Mouse (Mus musculus) CH12.LX (cell line): ENCODE measurements around the gene Smg9. TPM values are rescaled to one million over a fixed set of nuclear protein-coding genes. Genes with fewer than 3 reads are reported as not detected.
A peak's percentile ranks its signal among the peaks of the same experiment; 100 is the strongest.

Source experiments
- DNase-seq: peaks from one replicate; pipeline ENCODE4 v3.0.0-alpha.2; 2013; ENCODE audit errors: extremely low read depth
- H3K27ac ChIP-seq: 2 replicates; pipeline ENCODE4 v1.5.1; 2012; ENCODE audit warnings: low read depth, mild to moderate bottlenecking, control low read depth, moderate library complexity; ENCODE audit not compliant: insufficient read depth
- H3K27me3 ChIP-seq: replicated peaks from 2 replicates; pipeline ENCODE3; 2012; ENCODE audit warnings: inconsistent platforms
- H3K36me3 ChIP-seq, 2 experiments: replicated peaks in 1 of 2; 2 replicates each; pipeline versions ENCODE3 to v1.6.1; 2012; ENCODE audit warnings: inconsistent platforms in 1 of 2, low read length in 1 of 2, mild to moderate bottlenecking in 1 of 2, mixed read lengths in 1 of 2, moderate library complexity in 1 of 2; ENCODE audit not compliant: control insufficient read depth in 1 of 2, insufficient read depth in 1 of 2
- H3K4me1 ChIP-seq, 2 experiments: 2 replicates each; pipeline ENCODE4 v1.6.1; 2012; ENCODE audit warnings: inconsistent platforms in 1 of 2, moderate library complexity in 1 of 2; ENCODE audit not compliant: insufficient read depth in 2 of 2, control insufficient read depth in 1 of 2
- H3K4me2 ChIP-seq: 2 replicates; pipeline ENCODE4 v1.6.1; 2012; ENCODE audit warnings: low read depth, mild to moderate bottlenecking, control low read depth; ENCODE audit not compliant: poor library complexity, insufficient read depth, severe bottlenecking
- H3K4me3 ChIP-seq, 3 experiments: fragments of 150-350 bp in 1 of 3; sonication (generic) in 1 of 3; replicated peaks in 1 of 3; 2 replicates each; pipeline versions ENCODE3 to v1.5.1; 2011 to 2012; ENCODE audit warnings: low read depth in 2 of 3, low read length in 2 of 3, mild to moderate bottlenecking in 2 of 3, moderate library complexity in 2 of 3, control low read depth in 1 of 3, improper control_type of control experiment in 1 of 3, inconsistent platforms in 1 of 3, mixed read lengths in 1 of 3; ENCODE audit not compliant: poor library complexity in 1 of 3
- H3K79me2 ChIP-seq: replicated peaks from 2 replicates; pipeline ENCODE4 v1.6.1; 2012; ENCODE audit warnings: mild to moderate bottlenecking, moderate library complexity; ENCODE audit not compliant: control insufficient read depth, poor library complexity, insufficient read depth, severe bottlenecking; ENCODE audit errors: extremely low read depth
- H3K9ac ChIP-seq: 2 replicates; pipeline ENCODE4 v1.6.1; 2012; ENCODE audit warnings: low read depth, mild to moderate bottlenecking, control low read depth, moderate library complexity; ENCODE audit not compliant: insufficient read depth
- H3K9me3 ChIP-seq: replicated peaks from 2 replicates; pipeline ENCODE3; 2012; ENCODE audit warnings: low read length, inconsistent platforms, mixed read lengths
- BHLHE40 ChIP-seq: IDR thresholded peaks from 2 replicates; pipeline ENCODE4 v1.6.1; 2011; ENCODE audit warnings: mild to moderate bottlenecking, low read depth, low read length, improper control_type of control experiment
- CHD2 ChIP-seq: IDR thresholded peaks from 2 replicates; pipeline ENCODE4 v1.6.1; 2011; ENCODE audit warnings: low read length, improper control_type of control experiment
- EP300 ChIP-seq: IDR thresholded peaks from 2 replicates; pipeline ENCODE4 v1.6.1; 2011; ENCODE audit warnings: low read length, improper control_type of control experiment
- IRF4 ChIP-seq: IDR thresholded peaks from 2 replicates; pipeline ENCODE4 v1.6.1; 2014; ENCODE audit warnings: low read depth, mild to moderate bottlenecking, inconsistent platforms, low read length, improper control_type of control experiment
- JUN ChIP-seq: IDR thresholded peaks from 2 replicates; pipeline ENCODE4 v1.6.1; 2011; ENCODE audit warnings: low read depth, mild to moderate bottlenecking, low read length, improper control_type of control experiment, moderate library complexity; ENCODE audit not compliant: insufficient read depth
- JUND ChIP-seq: conservative IDR thresholded peaks from 2 replicates; pipeline ENCODE4 v1.6.1; 2011; ENCODE audit warnings: low read depth, low read length, improper control_type of control experiment
- MEF2A ChIP-seq: IDR thresholded peaks from 2 replicates; pipeline ENCODE4 v1.6.1; 2014; ENCODE audit warnings: low read depth, mild to moderate bottlenecking, inconsistent platforms, low read length, improper control_type of control experiment, borderline replicate concordance
- MYC ChIP-seq: IDR thresholded peaks from 2 replicates; pipeline ENCODE4 v1.6.1; 2011; ENCODE audit warnings: low read depth, mild to moderate bottlenecking, improper control_type of control experiment, low read length
- NRF1 ChIP-seq: IDR thresholded peaks from 2 replicates; pipeline ENCODE4 v1.6.1; 2014; ENCODE audit warnings: low read depth, mild to moderate bottlenecking, inconsistent platforms, low read length, improper control_type of control experiment, moderate library complexity
- POLR2A ChIP-seq: IDR thresholded peaks from 2 replicates; pipeline ENCODE4 v1.6.1; 2011; ENCODE audit warnings: low read depth, mild to moderate bottlenecking, improper control_type of control experiment, low read length
- RCOR1 ChIP-seq: conservative IDR thresholded peaks from 2 replicates; pipeline ENCODE4 v1.6.1; 2012; ENCODE audit warnings: low read depth, mild to moderate bottlenecking, inconsistent platforms, low read length, improper control_type of control experiment
- SMC3 ChIP-seq: IDR thresholded peaks from 2 replicates; pipeline ENCODE4 v1.6.1; 2011; ENCODE audit warnings: low read depth, low read length, improper control_type of control experiment
- TBP ChIP-seq: conservative IDR thresholded peaks from 2 replicates; pipeline ENCODE4 v1.6.1; 2011; ENCODE audit warnings: low read depth, low read length, improper control_type of control experiment
- USF2 ChIP-seq: conservative IDR thresholded peaks from 2 replicates; pipeline ENCODE4 v1.6.1; 2011; ENCODE audit warnings: low read depth, low read length, improper control_type of control experiment
- dilution Hi-C: fragments of 300-500 bp; cut with MboI; formaldehyde crosslinking; loops from 2 replicates; pipeline ENCODE4 v1.14.3; 2020; ENCODE audit warnings: low sequenced_read_pairs; ENCODE audit not compliant: extremely low pct_unique_long_range_greater_than_20kb, extremely low pct_ligation_motif_present
- in situ Hi-C: fragments of 300-500 bp; cut with MboI; formaldehyde crosslinking; loops from 3 replicates; pipeline ENCODE4 v1.14.3; 2019; ENCODE audit warnings: low sequenced_read_pairs, low pct_ligation_motif_present, low pct_unique_long_range_greater_than_20kb, mixed read lengths
- polyA plus RNA-seq: library from polyadenylated mRNA; unstranded; fragments of >175 nt; gene quantifications from 2 replicates; pipeline ENCODE4 v1.2.1, GENCODE M21; 2012; ENCODE audit warnings: low read depth; ENCODE audit not compliant: insufficient read length
- total RNA-seq, 2 experiments: library from RNA; depleted of rRNA; stranded (reverse); fragments of 300-350 nt in 1 of 2; fragments of >200 nt in 1 of 2; gene quantifications; 2 replicates each; pipeline ENCODE4 v1.2.3; 2012 to 2014

Smg9 gene
- total and polyA plus RNA-seq, 3 experiments: 19.9 to 26.8 (median 20.5) TPM

GRCm38 (mm10) chr7:24390512-24390911, 8.9 kb upstream of the Smg9 start:
- Histone ChIP-seq H3K36me3 (peaks cover 0 to 2% of the 10 kb centered on the region in 2 experiments), H3K27me3 (no peaks in the 10 kb centered on the region), H3K4me2 (no peak overlapping the region), H3K9ac (no peak overlapping the region), H3K4me3 (no peak overlapping the region), H3K79me2 (no peaks in the 10 kb centered on the region), H3K9me3 (no peaks in the 10 kb centered on the region), H3K27ac (no peak overlapping the region), H3K4me1 (peaks cover 15 to 47% of the 10 kb centered on the region in 2 experiments)
- in situ Hi-C loops (loop anchor here (25.0 kb wide), 1 partner anchor 428 kb away; the partner anchor contains the start of genes Vmn1r180 and Vmn1r181), dilution Hi-C loops (no loop called here)
- peak; percentile 79 for TF ChIP-seq BHLHE40
- TF ChIP-seq JUND: no peak
- DNase-seq: peak; percentile 40

GRCm38 (mm10) chr7:24391077-24391476, 8.3 kb upstream of the Smg9 start:
- Histone ChIP-seq H3K9ac (no peak overlapping the region), H3K4me2 (no peak overlapping the region), H3K9me3 (no peaks in the 10 kb centered on the region), H3K4me1 (peaks cover 15 to 50% of the 10 kb centered on the region in 2 experiments), H3K27ac (no peak overlapping the region), H3K27me3 (no peaks in the 10 kb centered on the region), H3K79me2 (no peaks in the 10 kb centered on the region), H3K4me3 (no peak overlapping the region), H3K36me3 (peaks cover 0 to 1% of the 10 kb centered on the region in 2 experiments)
- no peak for DNase-seq
- TF ChIP-seq CHD2 (no peak), JUN (no peak), EP300 (no peak), MYC (no peak), RCOR1 (no peak), BHLHE40 (no peak), POLR2A (no peak), IRF4 (no peak), USF2 (no peak), MEF2A (no peak), TBP (no peak)
- dilution Hi-C loops: no loop called here
- in situ Hi-C loops: loop anchor here (25.0 kb wide), 1 partner anchor 429 kb away; the partner anchor contains the start of genes Vmn1r180 and Vmn1r181

- dilution Hi-C loops: no loop called here
- Histone ChIP-seq H3K9me3 (no peaks in the 10 kb centered on the region), H3K27ac (no peak overlapping the region), H3K4me3 (no peak overlapping the region), H3K36me3 (no peaks in the 10 kb centered on the region), H3K4me2 (no peak overlapping the region), H3K4me1 (peaks cover 15 to 47% of the 10 kb centered on the region in 2 experiments), H3K79me2 (no peaks in the 10 kb centered on the region), H3K9ac (no peak overlapping the region), H3K27me3 (no peaks in the 10 kb centered on the region)
- no peak for DNase-seq
- TF ChIP-seq NRF1 (no peak), BHLHE40 (no peak), SMC3 (no peak)
- in situ Hi-C loops: loop anchor here (25.0 kb wide), 1 partner anchor 429 kb away; the partner anchor contains the start of genes Vmn1r180 and Vmn1r181
Measured at GRCm38 (mm10) chr7:24391687-24392086, 7.7 kb upstream of the Smg9 start.
